Mouse (Mus musculus): Measurements from ENCODE around the gene Lsmem1. TPM values are rescaled to one million over a fixed set of nuclear protein-coding genes. Genes with fewer than 3 reads are reported as not detected.

Lsmem1 gene
- polyA plus RNA-seq, 1 experiment: 0.08 TPM

GRCm38 (mm10) chr12:40140706-40141105 lies 58.6 kb downstream of the Lsmem1 start:
- no peak for DNase-seq (ENCODE audit: low spot score)

- no peak for DNase-seq (ENCODE audit: low spot score)
These were observed 59.6 kb downstream of the Lsmem1 start for GRCm38 (mm10) chr12:40139484-40140245.

GRCm38 (mm10) chr12:40134529-40134928 lies 64.8 kb downstream of the Lsmem1 start:
- DNase-seq (ENCODE audit: low spot score): no peak

GRCm38 (mm10) chr12:40133573-40134271 lies 65.6 kb downstream of the Lsmem1 start, which contains the start of gene Scin:
Scin (minus strand) TSS chr12:40134228.
- DNase-seq (ENCODE audit: low spot score): peak; percentile 23

GRCm38 (mm10) chr12:40133194-40133572 lies 66.1 kb downstream of the Lsmem1 start:
- no peak for DNase-seq (ENCODE audit: low spot score)

Other genes starting within 250 kb of the Lsmem1 start
- gene Arl4a, start 161.5 kb downstream of the Lsmem1 start, polyA plus RNA-seq (2012; rRNA removed): 31.7 and 33.2 TPM in 2 replicates
- 0.95 and 1.3 TPM in 2 replicates for gene Scin, start 65.3 kb downstream of the Lsmem1 start, polyA plus RNA-seq (2012; rRNA removed)
- 49.8 and 63.7 TPM in 2 replicates for gene Ifrd1, start 49.0 kb upstream of the Lsmem1 start, polyA plus RNA-seq (2012; rRNA removed)
- gene Zfp277, start 246.4 kb upstream of the Lsmem1 start, polyA plus RNA-seq (2012; rRNA removed): 19.3 and 22.1 TPM in 2 replicates
- gene Dock4, start 246.5 kb upstream of the Lsmem1 start, polyA plus RNA-seq (2012; rRNA removed): 4.1 and 5.1 TPM in 2 replicates